Mouse (Mus musculus) lung, adult 10 weeks (tissue): ENCODE data around the gene Homer2. TPM values are rescaled to one million over a fixed set of nuclear protein-coding genes. Genes with fewer than 3 reads are reported as not detected.

ENCODE experiments used
- polyA plus RNA-seq: library from polyadenylated mRNA; stranded (reverse); fragments of 350-450 nt; fragmentation: Illumina TruSeq; extraction: RNeasy Lipid Tissue Mini Kit (QIAGEN cat#74804); gene quantifications from one replicate; pipeline ENCODE4 v1.2.3, GENCODE M21; 2014; ENCODE audit warnings: low read depth, low replicate concordance; ENCODE audit not compliant: insufficient read depth

Gene Homer2
- polyA plus RNA-seq, result 1.6 TPM

DNA sequence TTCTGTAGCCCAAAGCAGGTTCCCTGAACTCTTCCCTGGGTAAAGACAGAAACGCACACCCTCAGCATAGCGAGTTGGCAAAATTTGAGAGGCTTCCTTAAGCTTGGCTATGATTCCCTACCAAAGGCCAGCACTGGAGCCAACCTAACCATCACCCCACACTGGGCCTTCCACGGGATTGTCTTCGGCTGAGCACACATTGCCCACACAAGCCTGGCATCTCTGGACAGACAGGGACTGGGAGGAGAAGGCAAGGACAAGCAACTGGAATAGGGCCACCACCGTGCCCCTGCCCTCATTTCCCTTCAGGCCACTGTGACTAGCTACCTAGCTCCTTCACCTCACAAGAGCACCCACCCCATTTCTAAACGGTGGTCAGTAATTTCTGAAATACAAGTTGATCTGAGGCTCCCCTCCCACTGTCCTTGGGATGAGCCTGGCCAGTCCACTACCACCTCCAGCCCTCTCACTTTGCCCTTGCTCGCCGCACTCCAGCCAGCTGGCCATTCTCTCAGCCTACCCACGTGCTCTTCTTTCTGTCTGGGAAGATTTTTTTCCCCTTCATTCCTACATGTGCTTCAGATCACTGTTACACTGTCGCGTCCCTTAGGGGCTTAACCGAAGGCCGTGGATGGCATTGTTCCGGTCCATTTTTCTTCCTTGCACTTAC, at the start of gene Homer2:
Gene Homer2 (minus strand): TSS at position 57 of the 670 bp plus-strand sequence.

DNA sequence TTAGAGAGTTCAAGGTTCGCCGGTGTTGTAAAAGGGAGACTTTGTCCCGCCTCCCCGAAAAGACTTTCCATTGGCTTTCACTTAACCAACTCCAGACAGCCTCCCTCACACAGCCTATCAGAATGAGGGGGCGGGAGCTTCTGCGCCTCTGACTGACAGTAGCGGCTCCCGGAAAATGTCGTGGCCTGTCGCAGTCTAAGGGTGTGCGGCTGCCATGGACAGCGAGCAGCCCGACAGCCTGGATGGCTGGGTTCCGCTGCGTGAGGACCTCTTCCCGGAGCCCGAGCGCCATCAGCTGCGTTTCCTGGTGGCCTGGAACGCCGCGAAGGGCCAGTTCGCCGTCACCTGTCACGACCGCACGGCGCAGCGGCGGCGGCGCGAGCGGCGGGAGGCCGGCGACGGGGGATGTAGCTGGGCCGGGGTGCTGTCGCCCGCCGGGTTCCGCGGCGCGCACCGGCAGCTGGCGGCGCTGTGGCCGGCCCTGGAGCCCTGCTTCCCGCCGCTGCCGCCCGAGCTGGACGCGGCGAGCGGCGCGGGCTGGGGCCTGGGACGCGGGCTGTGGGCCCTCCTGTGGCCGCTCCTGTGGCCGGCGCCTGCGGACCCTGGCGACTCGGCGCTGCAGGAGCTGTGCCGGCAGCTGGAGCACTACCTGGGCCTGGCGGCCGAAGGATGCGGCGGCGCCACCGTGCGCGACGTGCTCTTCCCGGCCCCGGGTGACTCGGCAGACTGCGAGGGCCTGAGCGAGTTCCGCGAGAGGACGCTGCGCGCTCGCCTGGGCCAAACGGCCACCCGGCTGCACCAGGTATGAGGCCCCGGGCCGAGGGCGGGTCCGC, 136.0 kb downstream of the Homer2 start, which contains the start of gene Whamm:
Gene Whamm (plus strand): TSS at position 159 of the 833 bp plus-strand sequence.

DNA sequence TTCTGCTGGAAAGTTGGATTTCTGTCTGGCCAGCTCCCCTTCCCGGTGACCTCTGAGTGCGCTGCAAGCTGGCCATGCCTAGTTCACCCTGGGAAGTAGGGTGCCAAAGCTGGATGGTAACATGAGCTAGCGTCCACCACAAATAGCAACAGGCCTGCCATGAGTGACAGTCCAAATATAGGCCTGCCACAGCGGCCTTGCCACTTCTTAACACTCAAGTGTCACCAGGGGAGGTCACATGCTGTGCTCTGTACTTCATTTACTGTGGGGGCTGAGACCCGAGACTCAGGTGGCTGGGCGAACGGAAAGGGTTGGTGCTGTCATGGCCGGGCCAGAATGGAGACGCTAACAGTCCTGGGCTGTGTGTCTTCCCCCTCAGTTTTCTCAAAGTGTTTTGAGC, 140.4 kb downstream of the Homer2 start, which contains the start of gene Fsd2:
Gene Fsd2 (minus strand): TSS at position 53 of the 400 bp plus-strand sequence.

Other genes with a start within 250 kb of the Homer2 start
- gene Ap3b2, start 213.6 kb downstream of the Homer2 start, polyA plus RNA-seq, result not detected
- gene BC048679, start 209.2 kb downstream of the Homer2 start, polyA plus RNA-seq, result not detected
- 1.5 TPM for gene Fsd2, start 140.6 kb downstream of the Homer2 start, polyA plus RNA-seq
- 9.9 TPM for gene Whamm, start 136.3 kb downstream of the Homer2 start, polyA plus RNA-seq
- 60.0 TPM for gene Ramac, start 55.4 kb upstream of the Homer2 start, polyA plus RNA-seq
- 30.8 TPM for gene 3110040N11Rik, start 82.0 kb upstream of the Homer2 start, polyA plus RNA-seq
- gene Btbd1, start 121.9 kb upstream of the Homer2 start, polyA plus RNA-seq, result 41.1 TPM
- gene Gm10160, start 148.3 kb upstream of the Homer2 start, polyA plus RNA-seq, result not detected
- gene Tm6sf1, start 151.5 kb upstream of the Homer2 start, polyA plus RNA-seq, result 20.9 TPM
- 4.0 TPM for gene Hdgfl3, start 226.9 kb upstream of the Homer2 start, polyA plus RNA-seq